Mouse (Mus musculus) central nervous system, embryonic 18 days (tissue): ENCODE results near the gene Snx27. TPM values are rescaled to one million over a fixed set of nuclear protein-coding genes. Genes with fewer than 3 reads are reported as not detected.

Experiments
- polyA plus RNA-seq: library from polyadenylated mRNA; depleted of rRNA; stranded (reverse); fragments of >200 nt; gene quantifications from 2 replicates; pipeline ENCODE4 v1.2.3, GENCODE M21; 2012; rRNA removed

The Snx27 gene
- polyA plus RNA-seq: 43.1 and 46.0 TPM in 2 replicates

GRCm38 (mm10) chr3:94582456-94582891, at the start of gene Snx27:
Gene Snx27 (minus strand): TSS chr3:94582716.

GRCm38 (mm10) chr3:94480291-94480884, 102.1 kb downstream of the Snx27 start, which contains the start of gene Riiad1:
Gene Riiad1 (minus strand): TSS chr3:94480341.

GRCm38 (mm10) chr3:94477981-94478422, 104.5 kb downstream of the Snx27 start, which contains the start of gene Celf3:
Gene Celf3 (plus strand): TSS chr3:94478295.

Other genes starting within 250 kb of the Snx27 start
- 0.08 and 0.12 TPM in 2 replicates for gene Them5, start 240.6 kb downstream of the Snx27 start, polyA plus RNA-seq
- gene C2cd4d, start 220.3 kb downstream of the Snx27 start, polyA plus RNA-seq: 1.1 and 1.2 TPM in 2 replicates
- gene Rorc, start 209.9 kb downstream of the Snx27 start, polyA plus RNA-seq: 0.34 and 0.45 TPM in 2 replicates
- gene Lingo4, start 184.2 kb downstream of the Snx27 start, polyA plus RNA-seq: 0.62 and 0.68 TPM in 2 replicates
- 20.1 and 20.7 TPM in 2 replicates for gene Tdrkh, start 169.4 kb downstream of the Snx27 start, polyA plus RNA-seq
- gene Mrpl9, start 139.4 kb downstream of the Snx27 start, polyA plus RNA-seq: 53.2 and 57.8 TPM in 2 replicates
- gene Oaz3, start 138.8 kb downstream of the Snx27 start, polyA plus RNA-seq: 0.31 and 0.45 TPM in 2 replicates
- gene Celf3, start 104.4 kb downstream of the Snx27 start, polyA plus RNA-seq: 390 and 524 TPM in 2 replicates
- gene Riiad1, start 102.4 kb downstream of the Snx27 start, polyA plus RNA-seq: 6.3 and 6.6 TPM in 2 replicates
- gene Gm10972, start 60.4 kb upstream of the Snx27 start, polyA plus RNA-seq: not detected in 2 replicates
- gene Tuft1, start 76.2 kb upstream of the Snx27 start, polyA plus RNA-seq: 5.0 and 6.1 TPM in 2 replicates
- gene Selenbp2, start 110.8 kb upstream of the Snx27 start, polyA plus RNA-seq: 0.29 and 0.62 TPM in 2 replicates
- gene Cgn, start 203.8 kb upstream of the Snx27 start, polyA plus RNA-seq: 9.8 and 11.0 TPM in 2 replicates